Mouse (Mus musculus) heart, embryonic 12.5 days (tissue): ENCODE results near the gene Dctn1. TPM values are rescaled to one million over a fixed set of nuclear protein-coding genes. Genes with fewer than 3 reads are reported as not detected.
A peak's percentile ranks its signal among the peaks of the same experiment; 100 is the strongest.

ENCODE experiments used
- ATAC-seq: fragments of 200-750 bp; cut with Nextera tagmentation; 2 replicates; pipeline ENCODE4 v1.8.0; 2017; ENCODE audit warnings: moderate TSS enrichment, moderate library complexity; ENCODE audit not compliant: insufficient number of reproducible peaks, low FRiP score
- H3K27ac ChIP-seq: fragments of 300-500 bp; sonication (generic); 2 replicates; pipeline ENCODE4 v1.5.1; 2016; ENCODE audit warnings: mild to moderate bottlenecking, moderate library complexity; ENCODE audit not compliant: poor library complexity, severe bottlenecking
- H3K27me3 ChIP-seq: fragments of 300-500 bp; sonication (generic); replicated peaks from 2 replicates; pipeline ENCODE4 v1.6.1; 2016; ENCODE audit warnings: mild to moderate bottlenecking, moderate library complexity
- H3K36me3 ChIP-seq: fragments of 300-500 bp; sonication (generic); 2 replicates; pipeline ENCODE4 v1.6.1; 2016; ENCODE audit warnings: mild to moderate bottlenecking, moderate library complexity
- H3K4me1 ChIP-seq: fragments of 300-500 bp; sonication (generic); replicated peaks from 2 replicates; pipeline ENCODE4 v1.6.1; 2016; ENCODE audit warnings: mild to moderate bottlenecking
- H3K4me2 ChIP-seq: fragments of 300-500 bp; sonication (generic); 2 replicates; pipeline ENCODE4 v1.6.1; 2016; ENCODE audit warnings: mild to moderate bottlenecking, moderate library complexity
- H3K4me3 ChIP-seq: fragments of 300-500 bp; sonication (generic); 2 replicates; pipeline ENCODE4 v1.5.1; 2016; ENCODE audit warnings: mild to moderate bottlenecking
- H3K9ac ChIP-seq: fragments of 300-500 bp; sonication (generic); 2 replicates; pipeline ENCODE4 v1.6.1; 2016; ENCODE audit warnings: mild to moderate bottlenecking, moderate library complexity
- H3K9me3 ChIP-seq: fragments of 300-500 bp; sonication (generic); replicated peaks from 2 replicates; pipeline ENCODE4 v1.6.1; 2016; ENCODE audit warnings: mild to moderate bottlenecking, moderate library complexity
- WGBS: fragments of 180-500 bp; shearing (Covaris S2); methylation state at CpG from one replicate; pipeline ENCODE4 v1.1.7; 2016; 5-methylcytosine and 5-hydroxymethylcytosine counted together
- polyA plus RNA-seq: library from polyadenylated mRNA; unstranded; fragments of >200 nt; fragmentation: Nextera tagmentation; extraction: Ambion mirVana; gene quantifications from 2 replicates; pipeline ENCODE4 v1.2.1, GENCODE M21; 2016

Gene Dctn1
- polyA plus RNA-seq, 1 experiment from 2014 or later = 86.9 TPM

DNA sequence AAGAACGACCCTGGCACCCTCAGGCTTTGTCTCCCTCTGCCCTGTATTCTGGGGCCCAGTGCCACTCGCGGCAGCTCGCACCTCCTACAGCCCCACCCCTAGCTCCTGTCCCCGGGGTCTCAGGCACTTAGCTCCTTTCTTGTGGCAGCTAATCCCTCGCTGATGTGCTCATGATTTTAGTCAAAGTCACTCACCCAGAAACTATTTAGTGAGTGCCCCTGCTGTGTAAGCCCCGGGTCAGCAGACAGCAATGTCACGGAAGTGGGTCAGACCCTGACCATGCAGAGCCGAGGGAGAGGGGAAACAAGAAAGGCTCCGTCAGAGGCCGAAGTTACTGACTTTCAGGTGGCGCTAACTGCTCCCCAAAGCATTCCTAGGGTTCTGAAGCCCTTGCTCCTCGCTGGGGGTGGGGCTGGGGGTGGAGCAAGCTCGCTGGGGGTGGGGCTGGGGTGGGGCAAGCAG lies 68.6 kb downstream of the Dctn1 start:
- Histone ChIP-seq H3K4me3 (peak overlapping the region; percentile 14), H3K27me3 (peaks cover 18% of the 10 kb centered on the region), H3K27ac (no peak overlapping the region), H3K9me3 (no peaks in the 10 kb centered on the region), H3K36me3 (no peaks in the 10 kb centered on the region), H3K9ac (peak overlapping the region; percentile 47), H3K4me1 (peaks cover 26% of the 10 kb centered on the region), H3K4me2 (peak overlapping the region; percentile 53)
- no peak for ATAC-seq
- WGBS = 5% methylated on average over 14 of the region's 14 CpGs

GRCm38 (mm10) chr6:83237123-83237522 lies 71.4 kb downstream of the Dctn1 start:
- peaks cover 37% of the 10 kb centered on the region for H3K27me3 ChIP-seq
- peak overlapping the region; percentile 15 for H3K4me3 ChIP-seq
- H3K4me2 ChIP-seq = peak overlapping the region; percentile 57
- WGBS = 2% methylated on average over 9 of the region's 9 CpGs
- ATAC-seq = no peak
- H3K9ac ChIP-seq = no peak overlapping the region
- H3K36me3 ChIP-seq = no peaks in the 10 kb centered on the region
- H3K4me1 ChIP-seq = peaks cover 36% of the 10 kb centered on the region
- no peaks in the 10 kb centered on the region for H3K9me3 ChIP-seq
- H3K27ac ChIP-seq = no peak overlapping the region

- no peaks in the 10 kb centered on the region for H3K9me3 ChIP-seq
- peaks cover 10% of the 10 kb centered on the region for H3K4me1 ChIP-seq
- H3K4me3 ChIP-seq = no peak overlapping the region
- H3K27me3 ChIP-seq = peaks cover 19% of the 10 kb centered on the region
- H3K36me3 ChIP-seq = no peaks in the 10 kb centered on the region
- ATAC-seq = no peak
- H3K27ac ChIP-seq = no peak overlapping the region
- WGBS = 51% methylated on average over 10 of the region's 10 CpGs
- H3K9ac ChIP-seq = no peak overlapping the region
- H3K4me2 ChIP-seq = no peak overlapping the region
These were observed 78.8 kb downstream of the Dctn1 start for GRCm38 (mm10) chr6:83244422-83245061.

- 70% methylated on average over 6 of the region's 6 CpGs for WGBS
- H3K36me3 ChIP-seq = no peaks in the 10 kb centered on the region
- no peak overlapping the region for H3K4me3 ChIP-seq
- H3K4me2 ChIP-seq = no peak overlapping the region
- no peaks in the 10 kb centered on the region for H3K9me3 ChIP-seq
- H3K27me3 ChIP-seq = peaks cover 15% of the 10 kb centered on the region
- H3K9ac ChIP-seq = no peak overlapping the region
- ATAC-seq = no peak
- H3K27ac ChIP-seq = no peak overlapping the region
- H3K4me1 ChIP-seq = peaks cover 5% of the 10 kb centered on the region
These were observed 79.4 kb downstream of the Dctn1 start for GRCm38 (mm10) chr6:83245134-83245533.

GRCm38 (mm10) chr6:83245997-83246396 lies 80.3 kb downstream of the Dctn1 start:
- H3K9me3 ChIP-seq = no peaks in the 10 kb centered on the region
- H3K4me2 ChIP-seq = no peak overlapping the region
- no peak overlapping the region for H3K27ac ChIP-seq
- H3K4me1 ChIP-seq = 0 out of 2 replicates have a peak, but pooled peaks cover 2% of the 10 kb centered on the region
- H3K27me3 ChIP-seq = peaks cover 10% of the 10 kb centered on the region; the same call in 1 of the 2 replicates
- no peak overlapping the region for H3K9ac ChIP-seq
- no peak overlapping the region for H3K4me3 ChIP-seq
- peak; percentile 86 for ATAC-seq
- H3K36me3 ChIP-seq = no peaks in the 10 kb centered on the region
- 89% methylated on average over 1 of the region's 1 CpGs for whole genome bisulfite sequencing

DNA sequence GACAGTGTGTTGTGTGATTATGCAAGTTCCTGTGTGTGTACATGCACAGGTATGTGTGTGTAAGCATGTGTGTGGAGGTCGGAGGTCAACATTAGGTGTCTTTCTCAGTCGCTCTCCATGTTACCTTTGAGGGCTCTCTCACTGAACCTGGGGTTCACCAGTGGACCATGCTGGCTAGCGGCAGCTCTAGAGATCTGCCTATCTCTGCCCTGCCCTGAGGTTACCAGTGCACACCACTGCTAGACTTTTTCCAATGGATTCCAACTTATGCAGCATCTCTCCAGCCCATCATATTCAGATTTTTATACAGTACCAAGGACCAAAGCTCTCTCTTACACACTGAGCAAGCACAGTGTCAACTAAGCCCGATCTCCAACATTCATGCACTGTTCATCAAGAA lies 81.0 kb downstream of the Dctn1 start:
- no peaks in the 10 kb centered on the region for H3K36me3 ChIP-seq
- no peak; the same call in 1 of the 2 replicates for ATAC-seq
- H3K4me1 ChIP-seq = 0 out of 2 replicates have a peak, but pooled peaks cover 2% of the 10 kb centered on the region
- no peak overlapping the region for H3K27ac ChIP-seq
- H3K9me3 ChIP-seq = no peaks in the 10 kb centered on the region
- H3K9ac ChIP-seq = no peak overlapping the region
- no peak overlapping the region for H3K4me2 ChIP-seq
- H3K4me3 ChIP-seq = no peak overlapping the region
- H3K27me3 ChIP-seq = 0 out of 2 replicates have a peak, but pooled peaks cover 5% of the 10 kb centered on the region
- WGBS = 88% methylated on average over 4 of the region's 4 CpGs

- 85% methylated on average over 2 of the region's 2 CpGs for WGBS
- no peak overlapping the region for H3K4me2 ChIP-seq
- no peak overlapping the region for H3K9ac ChIP-seq
These were observed 81.4 kb downstream of the Dctn1 start for GRCm38 (mm10) chr6:83247153-83247552.

More at GRCm38 (mm10) chr6:83247153-83247552, 81.4 kb downstream of the Dctn1 start:
- Histone ChIP-seq H3K27ac (no peak overlapping the region), H3K4me1 (0 out of 2 replicates have a peak, but pooled peaks cover 2% of the 10 kb centered on the region), H3K4me3 (no peak overlapping the region), H3K27me3 (0 out of 2 replicates have a peak, but pooled peaks cover 3% of the 10 kb centered on the region), H3K9me3 (no peaks in the 10 kb centered on the region), H3K36me3 (no peaks in the 10 kb centered on the region)
- no peak for ATAC-seq

Other genes with a start within 250 kb of the Dctn1 start
- gene Sema4f, start 226.2 kb upstream of the Dctn1 start, polyA plus RNA-seq = 0.26 and 0.37 TPM in 2 replicates
- gene M1ap, start 219.0 kb upstream of the Dctn1 start, polyA plus RNA-seq = 0.57 and 1.4 TPM in 2 replicates
- 8.1 and 11.3 TPM in 2 replicates for gene Dok1, start 132.4 kb upstream of the Dctn1 start, polyA plus RNA-seq
- gene Loxl3, start 131.7 kb upstream of the Dctn1 start, polyA plus RNA-seq = 5.7 and 8.0 TPM in 2 replicates
- 120 and 131 TPM in 2 replicates for gene Aup1, start 111.4 kb upstream of the Dctn1 start, polyA plus RNA-seq
- 86.7 and 86.9 TPM in 2 replicates for gene Htra2, start 110.6 kb upstream of the Dctn1 start, polyA plus RNA-seq
- 0.48 and 0.64 TPM in 2 replicates for gene Dqx1, start 108.1 kb upstream of the Dctn1 start, polyA plus RNA-seq
- gene Tlx2, start 95.6 kb upstream of the Dctn1 start, polyA plus RNA-seq = 0.18 and 0.24 TPM in 2 replicates
- gene Pcgf1, start 88.1 kb upstream of the Dctn1 start, polyA plus RNA-seq = 12.5 and 14.9 TPM in 2 replicates
- 0.36 TPM in 1 of 2 replicates, not detected in the other for gene Lbx2, start 79.6 kb upstream of the Dctn1 start, polyA plus RNA-seq
- gene Ccdc142, start 64.3 kb upstream of the Dctn1 start, polyA plus RNA-seq = 1.3 and 1.9 TPM in 2 replicates
- 2.2 and 2.4 TPM in 2 replicates for gene Gm42688, start 64.3 kb upstream of the Dctn1 start, polyA plus RNA-seq
- gene Mrpl53, start 56.9 kb upstream of the Dctn1 start, polyA plus RNA-seq = 155 and 156 TPM in 2 replicates
- 30.7 and 30.8 TPM in 2 replicates for gene Mogs, start 50.4 kb upstream of the Dctn1 start, polyA plus RNA-seq
- gene Wbp1, start 44.4 kb upstream of the Dctn1 start, polyA plus RNA-seq = 87.6 and 91.3 TPM in 2 replicates
- 11.1 and 12.1 TPM in 2 replicates for gene Ino80b, start 40.5 kb upstream of the Dctn1 start, polyA plus RNA-seq
- gene Rtkn, start 30.5 kb upstream of the Dctn1 start, polyA plus RNA-seq = 20.3 and 22.0 TPM in 2 replicates
- 4.2 and 6.8 TPM in 2 replicates for gene Wdr54, start 9.5 kb upstream of the Dctn1 start, polyA plus RNA-seq
- gene 1700003E16Rik, start 9.5 kb upstream of the Dctn1 start, polyA plus RNA-seq = 0.17 and 0.39 TPM in 2 replicates
- 0.27 and 0.52 TPM in 2 replicates for gene Slc4a5, start 53.9 kb downstream of the Dctn1 start, polyA plus RNA-seq
- 38.9 TPM in 2 replicates for gene Mthfd2, start 160.0 kb downstream of the Dctn1 start, polyA plus RNA-seq
- gene Mob1a, start 160.1 kb downstream of the Dctn1 start, polyA plus RNA-seq = 42.6 and 43.3 TPM in 2 replicates
- 262 and 274 TPM in 2 replicates for gene Bola3, start 183.2 kb downstream of the Dctn1 start, polyA plus RNA-seq